Mouse (Mus musculus): ENCODE measurements around the gene Zfp846. TPM values are rescaled to one million over a fixed set of nuclear protein-coding genes. Genes with fewer than 3 reads are reported as not detected.
"Not testable (repeated sequence)": the region's sequence is repeated elsewhere in the genome, so short reads cannot be mapped to it uniquely, and the experiment has no call there.

Zfp846 gene
- polyA plus RNA-seq, 1 experiment: 1.1 TPM

DNA sequence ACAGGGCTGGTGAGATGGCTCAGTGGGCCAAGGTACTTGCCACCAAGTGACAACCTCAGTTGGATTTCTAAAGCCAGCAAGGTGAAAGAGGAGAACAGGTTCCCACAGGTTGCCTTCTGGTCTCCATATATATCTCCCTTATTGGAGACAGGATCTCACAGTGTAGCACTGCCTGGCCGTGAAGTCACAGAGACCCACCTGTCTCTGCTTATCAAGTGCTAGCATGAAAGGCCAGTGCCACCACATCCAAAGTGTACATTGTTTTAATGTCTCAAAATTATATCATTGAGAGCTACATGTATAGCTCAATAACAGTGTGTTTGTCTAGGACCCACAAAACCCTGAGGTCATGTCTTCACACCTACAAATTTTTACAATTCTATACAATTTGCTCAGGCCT, 25.2 kb downstream of the Zfp846 start:
- Histone ChIP-seq H3K27me3 (ENCODE audit: control insufficient read depth, insufficient read depth, low read length) (no peaks in the 10 kb centered on the region), H3K4me3 (ENCODE audit: extremely low read depth, insufficient read depth, insufficient read length) (no peak overlapping the region), H3K36me3 (ENCODE audit: control insufficient read depth, insufficient read depth, low read length) (no peaks in the 10 kb centered on the region), H3K4me1 (ENCODE audit: control insufficient read depth, insufficient read depth, insufficient read length) (no peaks in the 10 kb centered on the region; the same call in none of the 2 replicates), H3K27ac (ENCODE audit: insufficient read depth, low read length) (no peak overlapping the region)
- no peak for DNase-seq (ENCODE audit: low read depth in 1 of 2, low spot score in 2 of 2)
- TF ChIP-seq CTCF (IDR thresholded peaks at IDR 0.05; ENCODE audit: extremely low read depth, insufficient read depth, insufficient read length, insufficient replicate concordance) (no peak), POLR2A (IDR thresholded peaks at IDR 0.05; ENCODE audit: low read depth, low read length) (no peak)
- WGBS: 92% methylated on average over 1 of the region's 1 CpGs

DNA sequence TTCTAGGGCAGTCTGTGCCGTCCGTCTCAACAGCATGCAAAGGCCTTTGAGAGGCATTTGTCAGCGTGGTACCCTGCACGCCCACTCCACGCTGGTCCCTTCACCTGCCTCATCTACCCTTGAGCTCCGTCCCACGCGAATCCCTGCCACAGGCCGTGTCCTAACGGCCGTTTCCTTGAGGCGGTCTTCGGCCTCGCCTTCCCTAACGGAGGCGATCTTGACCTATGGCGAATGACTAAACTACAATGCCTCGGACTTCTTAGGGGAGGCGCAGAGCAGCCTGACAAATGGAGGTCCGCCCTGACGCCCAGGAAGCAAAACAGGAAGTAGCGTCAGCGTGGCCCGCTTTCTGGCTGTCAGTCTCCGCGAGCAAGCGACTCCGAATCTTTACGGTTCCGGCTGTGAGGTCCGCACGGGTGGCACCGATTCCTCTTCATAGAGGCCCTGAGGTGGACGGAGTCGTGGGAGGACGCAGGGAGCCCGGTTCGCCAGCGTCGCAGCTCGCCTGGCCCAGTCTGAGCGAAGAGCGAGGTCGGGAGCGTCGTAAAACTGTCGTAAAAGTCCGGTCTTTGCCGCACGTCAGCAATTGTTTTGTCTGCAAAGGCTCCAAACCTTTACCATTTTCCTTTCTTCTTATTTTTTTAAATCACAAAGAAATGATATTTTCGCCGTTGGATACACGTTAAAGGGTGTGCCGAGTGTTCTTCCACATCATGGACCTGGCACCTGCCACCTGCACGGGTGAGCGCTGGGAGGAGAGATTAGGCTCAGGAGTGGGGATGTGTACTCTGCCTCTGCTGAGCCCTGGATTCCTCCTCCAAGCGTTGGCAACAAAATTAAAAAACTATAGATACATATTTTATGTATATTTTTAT, 26.2 kb downstream of the Zfp846 start:
- H3K36me3 ChIP-seq (ENCODE audit: control insufficient read depth, insufficient read depth, low read length): no peaks in the 10 kb centered on the region
- under 1% methylated on average over 57 of the region's 57 CpGs for WGBS
- peak; percentile 76 to 93 for DNase-seq (ENCODE audit: low read depth in 1 of 2, low spot score in 2 of 2)

DNA sequence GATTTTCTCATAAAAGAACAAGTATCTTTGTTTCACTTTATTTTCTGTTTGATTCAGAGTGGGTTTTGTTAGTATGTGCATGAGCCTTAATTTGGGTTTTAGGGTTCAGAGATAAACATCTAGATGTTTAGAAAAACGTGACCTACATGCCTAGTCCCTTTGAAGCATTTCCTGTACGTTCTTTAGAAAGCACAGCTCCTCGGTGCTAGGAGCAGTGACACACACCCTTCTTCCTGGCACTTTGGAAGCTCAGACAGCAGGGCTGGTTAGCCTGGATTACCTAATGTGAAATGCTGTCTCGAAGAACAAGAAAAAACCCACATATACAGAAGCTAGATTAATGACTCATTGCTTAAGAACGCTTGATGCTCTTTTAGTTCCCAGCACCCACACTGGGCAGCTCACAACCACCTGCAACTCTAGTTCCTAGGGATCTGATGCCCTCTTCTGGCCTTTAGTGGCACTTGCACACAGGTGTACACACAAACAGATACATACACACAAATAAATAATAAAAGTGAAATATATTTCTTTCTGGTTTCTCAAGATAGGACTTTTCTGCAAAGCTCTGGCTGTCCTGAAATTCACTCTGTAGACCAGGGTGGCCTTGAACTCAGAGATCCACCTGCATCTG, 28.9 kb downstream of the Zfp846 start:
- H3K4me3 ChIP-seq (ENCODE audit: extremely low read depth, insufficient read depth, insufficient read length): no peak overlapping the region
- no peak for TF ChIP-seq POLR2A (IDR thresholded peaks at IDR 0.05; ENCODE audit: low read depth, low read length)
- TF ChIP-seq CTCF (IDR thresholded peaks at IDR 0.05; ENCODE audit: extremely low read depth, insufficient read depth, insufficient read length, insufficient replicate concordance): no peak
- H3K27ac ChIP-seq (ENCODE audit: insufficient read depth, low read length): no peak overlapping the region
- H3K4me1 ChIP-seq (ENCODE audit: control insufficient read depth, insufficient read depth, insufficient read length): no peaks in the 10 kb centered on the region; the same call in none of the 2 replicates
- no peaks in the 10 kb centered on the region for H3K27me3 ChIP-seq (ENCODE audit: control insufficient read depth, insufficient read depth, low read length)
- no peak for DNase-seq (ENCODE audit: low read depth in 1 of 2, low spot score in 2 of 2)
- no peaks in the 10 kb centered on the region for H3K36me3 ChIP-seq (ENCODE audit: control insufficient read depth, insufficient read depth, low read length)
- 66% methylated on average over 5 of the region's 5 CpGs for WGBS

More for the DNA sequence above, 26.2 kb downstream of the Zfp846 start:
- no peaks in the 10 kb centered on the region; the same call in none of the 2 replicates for H3K4me1 ChIP-seq (ENCODE audit: control insufficient read depth, insufficient read depth, insufficient read length)
- peak overlapping the region; percentile 96 for H3K27ac ChIP-seq (ENCODE audit: insufficient read depth, low read length)
- no peak; the same call in 1 of the 2 replicates for TF ChIP-seq POLR2A (IDR thresholded peaks at IDR 0.05; ENCODE audit: low read depth, low read length)
- TF ChIP-seq CTCF (IDR thresholded peaks at IDR 0.05; ENCODE audit: extremely low read depth, insufficient read depth, insufficient read length, insufficient replicate concordance): no peak
- H3K4me3 ChIP-seq (ENCODE audit: extremely low read depth, insufficient read depth, insufficient read length): peak overlapping the region; percentile 72
- no peaks in the 10 kb centered on the region for H3K27me3 ChIP-seq (ENCODE audit: control insufficient read depth, insufficient read depth, low read length)

- no peaks in the 10 kb centered on the region; the same call in none of the 2 replicates for H3K4me1 ChIP-seq (ENCODE audit: control insufficient read depth, insufficient read depth, insufficient read length)
- no peaks in the 10 kb centered on the region for H3K36me3 ChIP-seq (ENCODE audit: control insufficient read depth, insufficient read depth, low read length)
- no peak overlapping the region for H3K27ac ChIP-seq (ENCODE audit: insufficient read depth, low read length)
- H3K4me3 ChIP-seq (ENCODE audit: extremely low read depth, insufficient read depth, insufficient read length): no peak overlapping the region
- WGBS: 92% methylated on average over 5 of the region's 5 CpGs
- no peaks in the 10 kb centered on the region for H3K27me3 ChIP-seq (ENCODE audit: control insufficient read depth, insufficient read depth, low read length)
- no peak for DNase-seq (ENCODE audit: low read depth in 1 of 2, low spot score in 2 of 2)
- no peak for TF ChIP-seq POLR2A (IDR thresholded peaks at IDR 0.05; ENCODE audit: low read depth, low read length)
- no peak for TF ChIP-seq CTCF (IDR thresholded peaks at IDR 0.05; ENCODE audit: extremely low read depth, insufficient read depth, insufficient read length, insufficient replicate concordance)
These were observed 30.9 kb downstream of the Zfp846 start for GRCm38 (mm10) chr9:20611976-20612375.

DNA sequence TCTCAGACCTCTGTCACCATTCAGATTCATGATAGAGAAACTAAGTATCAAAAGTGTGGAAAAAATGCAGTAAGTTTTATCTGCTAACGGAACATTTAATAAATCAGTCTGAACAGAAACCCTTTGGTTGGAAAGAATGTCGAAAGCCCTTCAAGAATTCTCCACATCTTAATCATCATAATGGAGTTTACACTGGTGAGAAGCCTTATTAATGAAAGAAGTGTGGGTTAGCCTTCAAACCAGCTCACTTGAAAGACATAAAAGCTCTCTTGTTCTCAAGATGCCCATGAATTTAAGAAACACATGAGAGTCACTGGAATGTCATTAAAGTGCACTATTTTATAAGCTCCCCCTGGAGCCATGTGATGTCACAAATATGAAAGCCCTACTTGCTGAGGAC, 35.6 kb downstream of the Zfp846 start:
- no peak for DNase-seq (ENCODE audit: low read depth in 1 of 2, low spot score in 2 of 2)
- Histone ChIP-seq H3K4me1 (ENCODE audit: control insufficient read depth, insufficient read depth, insufficient read length) (no peaks in the 10 kb centered on the region), H3K27me3 (ENCODE audit: control insufficient read depth, insufficient read depth, low read length) (no peaks in the 10 kb centered on the region), H3K4me3 (ENCODE audit: extremely low read depth, insufficient read depth, insufficient read length) (no peak overlapping the region), H3K36me3 (ENCODE audit: control insufficient read depth, insufficient read depth, low read length) (0 out of 2 replicates have a peak, but pooled peaks cover 1% of the 10 kb centered on the region), H3K27ac (ENCODE audit: insufficient read depth, low read length) (no peak overlapping the region)
- 92% methylated on average over 2 of the region's 2 CpGs for WGBS
- no peak for TF ChIP-seq POLR2A (IDR thresholded peaks at IDR 0.05; ENCODE audit: low read depth, low read length)
- TF ChIP-seq CTCF (IDR thresholded peaks at IDR 0.05; ENCODE audit: extremely low read depth, insufficient read depth, insufficient read length, insufficient replicate concordance): no peak

GRCm38 (mm10) chr9:20631332-20631731, 50.2 kb downstream of the Zfp846 start:
- no peak overlapping the region for H3K27ac ChIP-seq (ENCODE audit: insufficient read depth, low read length)
- WGBS: 84% methylated on average over 2 of the region's 2 CpGs
- no peak for TF ChIP-seq CTCF (IDR thresholded peaks at IDR 0.05; ENCODE audit: extremely low read depth, insufficient read depth, insufficient read length, insufficient replicate concordance)
- no peaks in the 10 kb centered on the region for H3K36me3 ChIP-seq (ENCODE audit: control insufficient read depth, insufficient read depth, low read length)
- H3K27me3 ChIP-seq (ENCODE audit: control insufficient read depth, insufficient read depth, low read length): no peaks in the 10 kb centered on the region
- no peak for DNase-seq (ENCODE audit: low read depth in 1 of 2, low spot score in 2 of 2)
- H3K4me3 ChIP-seq (ENCODE audit: extremely low read depth, insufficient read depth, insufficient read length): no peak overlapping the region
- H3K4me1 ChIP-seq (ENCODE audit: control insufficient read depth, insufficient read depth, insufficient read length): peaks cover 4% of the 10 kb centered on the region; the same call in 1 of the 2 replicates

DNA sequence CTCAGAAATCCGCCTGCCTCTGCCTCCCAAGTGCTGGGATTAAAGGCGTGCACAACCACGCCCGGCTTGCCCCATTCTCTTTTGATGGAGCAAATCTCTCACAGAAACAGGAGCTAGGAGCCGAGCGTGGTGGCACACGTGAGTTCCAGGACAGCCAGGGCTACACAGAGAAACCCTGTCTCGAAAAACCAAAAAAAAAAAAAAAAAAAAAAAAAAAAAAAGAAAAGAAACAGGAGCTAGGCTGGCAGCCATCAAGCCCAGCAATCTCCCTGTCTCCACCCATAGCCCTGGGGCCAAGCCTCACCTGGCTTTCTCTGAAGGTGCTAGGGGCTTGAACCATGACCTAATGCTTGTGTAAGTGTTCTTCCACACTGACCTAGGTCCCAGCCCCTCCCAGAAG, 54.6 kb downstream of the Zfp846 start:
- not testable (repeated sequence) for DNase-seq (ENCODE audit: low read depth in 1 of 2, low spot score in 2 of 2); H3K27ac ChIP-seq (ENCODE audit: insufficient read depth, low read length); H3K4me3 ChIP-seq (ENCODE audit: extremely low read depth, insufficient read depth, insufficient read length); H3K27me3 ChIP-seq (ENCODE audit: control insufficient read depth, insufficient read depth, low read length)
- 73% methylated on average over 8 of the region's 8 CpGs for WGBS
- peaks cover 10% of the 10 kb centered on the region; the same call in 1 of the 2 replicates for H3K4me1 ChIP-seq (ENCODE audit: control insufficient read depth, insufficient read depth, insufficient read length)
- peaks cover 15% of the 10 kb centered on the region for H3K36me3 ChIP-seq (ENCODE audit: control insufficient read depth, insufficient read depth, low read length)
